Mouse (Mus musculus): ENCODE measurements around the gene Rubcnl.

- TF ChIP-seq POLR2A (IDR thresholded peaks at IDR 0.05; ENCODE audit: borderline replicate concordance, low read depth, low read length), result no peak
- TF ChIP-seq CTCF (IDR thresholded peaks at IDR 0.05; ENCODE audit: low read depth, low read length), result no peak
These were observed 43.6 kb upstream of the Rubcnl start for GRCm38 (mm10) chr14:74972216-74972615.
